Mouse (Mus musculus): Measurements from ENCODE around the gene Raet1e. TPM values are rescaled to one million over a fixed set of nuclear protein-coding genes. Genes with fewer than 3 reads are reported as not detected.
"Not testable (repeated sequence)": the region's sequence is repeated elsewhere in the genome, so short reads cannot be mapped to it uniquely, and the experiment has no call there.

Raet1e gene
- total RNA-seq, 1 experiment, result 13.9 TPM

- H3K4me3 ChIP-seq (ENCODE audit: insufficient read depth in 1 of 2, low read depth in 1 of 2, low read length in 2 of 2, poor library complexity in 1 of 2, severe bottlenecking in 1 of 2); H3K9ac ChIP-seq (ENCODE audit: insufficient read depth, low read depth, low read length, poor library complexity, severe bottlenecking); in situ Hi-C loops (cut with MboI; ENCODE audit: low sequenced_read_pairs in 2 of 2, unreplicated experiment in 2 of 2); H3K4me1 ChIP-seq (ENCODE audit: control insufficient read depth in 2 of 2, insufficient read depth in 2 of 2, low read length in 2 of 2, poor library complexity in 1 of 2); H3K36me3 ChIP-seq (ENCODE audit: control insufficient read depth, insufficient read depth, low read length, poor library complexity, severe bottlenecking); H3K9me3 ChIP-seq (ENCODE audit: control insufficient read depth, insufficient read depth, low read depth, low read length); H3K27ac ChIP-seq (ENCODE audit: insufficient read depth, low read depth, low read length, poor library complexity, severe bottlenecking): not testable (repeated sequence)
- peak; percentile 87 for DNase-seq (ENCODE audit: low read depth, low spot score)
- TF ChIP-seq ZC3H11A (IDR thresholded peaks at IDR 0.05; ENCODE audit: borderline replicate concordance, low read depth, low read length), result peak; percentile 56; the same call in 1 of the 2 replicates
Measured at GRCm38 (mm10) chr10:22212012-22212696, 53.8 kb downstream of the Raet1e start.

DNA sequence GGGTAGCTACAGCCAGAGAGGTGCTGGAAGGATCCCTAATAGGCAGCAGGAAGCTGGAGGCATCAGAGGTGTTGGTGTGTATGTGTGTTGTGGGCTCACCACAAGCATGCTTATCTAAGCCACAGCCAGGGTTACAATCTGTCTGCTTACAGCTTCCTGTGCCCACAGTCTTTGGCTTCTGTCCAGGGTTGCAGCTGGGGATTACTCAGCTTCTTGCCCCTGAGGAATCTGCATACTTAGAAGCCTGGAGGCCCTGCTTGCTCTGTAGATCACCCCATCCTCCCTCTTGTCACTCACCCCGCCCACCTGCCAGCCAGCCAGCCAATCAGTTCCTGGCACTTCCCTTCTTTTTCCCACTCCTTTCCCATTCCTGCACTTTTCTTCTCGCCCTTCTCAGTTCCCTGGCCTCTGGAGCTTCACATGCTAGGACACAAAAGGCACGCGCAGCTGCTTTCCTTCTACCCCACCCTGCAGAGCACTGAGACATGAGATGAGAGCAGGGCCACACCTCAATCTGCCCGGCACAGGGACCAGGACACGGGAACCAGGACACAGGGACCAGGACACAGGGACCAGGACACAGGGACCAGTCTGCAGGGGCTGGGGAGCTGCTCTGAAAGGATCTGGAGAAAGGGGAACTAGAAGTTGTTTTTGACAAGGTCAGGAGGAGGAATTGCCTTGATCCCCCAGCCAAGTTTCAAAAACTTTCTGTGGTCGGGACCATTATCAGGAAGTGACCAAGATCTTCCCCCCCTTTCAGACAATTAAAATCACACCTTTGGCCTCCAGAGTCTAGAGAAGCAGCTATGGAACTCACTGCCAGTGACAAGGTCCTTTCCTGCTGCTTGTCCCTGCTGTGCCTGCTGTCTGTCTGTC, 65.3 kb downstream of the Raet1e start:
- H3K36me3 ChIP-seq (ENCODE audit: control insufficient read depth, insufficient read depth, low read length, poor library complexity, severe bottlenecking); DNase-seq (ENCODE audit: low read depth, low spot score); H3K4me1 ChIP-seq (ENCODE audit: control insufficient read depth in 2 of 2, insufficient read depth in 2 of 2, low read length in 2 of 2, poor library complexity in 1 of 2); H3K9ac ChIP-seq (ENCODE audit: insufficient read depth, low read depth, low read length, poor library complexity, severe bottlenecking); in situ Hi-C loops (cut with MboI; ENCODE audit: low sequenced_read_pairs in 2 of 2, unreplicated experiment in 2 of 2); H3K9me3 ChIP-seq (ENCODE audit: control insufficient read depth, insufficient read depth, low read depth, low read length); H3K4me3 ChIP-seq (ENCODE audit: insufficient read depth in 1 of 2, low read depth in 1 of 2, low read length in 2 of 2, poor library complexity in 1 of 2, severe bottlenecking in 1 of 2); H3K27ac ChIP-seq (ENCODE audit: insufficient read depth, low read depth, low read length, poor library complexity, severe bottlenecking): not testable (repeated sequence)

DNA sequence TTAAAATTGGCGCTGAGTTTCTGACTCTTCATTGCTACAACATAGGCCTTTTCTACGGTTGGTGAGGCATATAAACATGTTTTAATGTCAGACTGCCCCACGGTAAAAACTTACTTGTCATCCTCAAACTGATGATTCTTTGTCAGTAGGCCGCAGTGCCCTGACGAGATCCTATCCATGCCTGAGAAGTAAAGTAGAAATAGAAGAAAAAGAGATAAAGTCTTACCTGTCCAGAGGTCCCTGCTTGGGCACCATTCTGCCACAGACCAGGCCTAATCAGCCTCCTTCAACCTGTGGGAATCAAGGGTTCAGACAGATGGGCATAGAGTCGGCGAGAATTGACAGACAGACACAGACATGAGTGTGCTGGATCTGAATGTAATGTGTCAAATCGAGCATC, 106.7 kb downstream of the Raet1e start:
- H3K4me1 ChIP-seq (ENCODE audit: control insufficient read depth in 2 of 2, insufficient read depth in 2 of 2, low read length in 2 of 2, poor library complexity in 1 of 2), result no peaks in the 10 kb centered on the region
- H3K36me3 ChIP-seq (ENCODE audit: control insufficient read depth, insufficient read depth, low read length, poor library complexity, severe bottlenecking), result no peaks in the 10 kb centered on the region
- H3K27ac ChIP-seq (ENCODE audit: insufficient read depth, low read depth, low read length, poor library complexity, severe bottlenecking), result no peak overlapping the region
- no peak overlapping the region for H3K9ac ChIP-seq (ENCODE audit: insufficient read depth, low read depth, low read length, poor library complexity, severe bottlenecking)
- in situ Hi-C loops (cut with MboI; ENCODE audit: low sequenced_read_pairs in 2 of 2, unreplicated experiment in 2 of 2), result loop anchor here in 1 of 2 experiments (10.0 to 25.0 kb wide), 2 partner anchors 190 to 228 kb away; no protein-coding TSS in a partner anchor
- TF ChIP-seq MAFK (IDR thresholded peaks at IDR 0.05; ENCODE audit: insufficient read depth, low read depth, low read length) (no peak), CHD2 (IDR thresholded peaks at IDR 0.05; ENCODE audit: low read depth, low read length) (no peak), HCFC1 (IDR thresholded peaks at IDR 0.05; ENCODE audit: borderline replicate concordance, insufficient read depth, low read length) (no peak), ZNF384 (IDR thresholded peaks at IDR 0.05; ENCODE audit: low read depth, low read length) (no peak), ZC3H11A (IDR thresholded peaks at IDR 0.05; ENCODE audit: borderline replicate concordance, low read depth, low read length) (no peak)
- no peak for DNase-seq (ENCODE audit: low read depth, low spot score)
- no peaks in the 10 kb centered on the region for H3K9me3 ChIP-seq (ENCODE audit: control insufficient read depth, insufficient read depth, low read depth, low read length)
- no peak overlapping the region for H3K4me3 ChIP-seq (ENCODE audit: insufficient read depth in 1 of 2, low read depth in 1 of 2, low read length in 2 of 2, poor library complexity in 1 of 2, severe bottlenecking in 1 of 2)

DNA sequence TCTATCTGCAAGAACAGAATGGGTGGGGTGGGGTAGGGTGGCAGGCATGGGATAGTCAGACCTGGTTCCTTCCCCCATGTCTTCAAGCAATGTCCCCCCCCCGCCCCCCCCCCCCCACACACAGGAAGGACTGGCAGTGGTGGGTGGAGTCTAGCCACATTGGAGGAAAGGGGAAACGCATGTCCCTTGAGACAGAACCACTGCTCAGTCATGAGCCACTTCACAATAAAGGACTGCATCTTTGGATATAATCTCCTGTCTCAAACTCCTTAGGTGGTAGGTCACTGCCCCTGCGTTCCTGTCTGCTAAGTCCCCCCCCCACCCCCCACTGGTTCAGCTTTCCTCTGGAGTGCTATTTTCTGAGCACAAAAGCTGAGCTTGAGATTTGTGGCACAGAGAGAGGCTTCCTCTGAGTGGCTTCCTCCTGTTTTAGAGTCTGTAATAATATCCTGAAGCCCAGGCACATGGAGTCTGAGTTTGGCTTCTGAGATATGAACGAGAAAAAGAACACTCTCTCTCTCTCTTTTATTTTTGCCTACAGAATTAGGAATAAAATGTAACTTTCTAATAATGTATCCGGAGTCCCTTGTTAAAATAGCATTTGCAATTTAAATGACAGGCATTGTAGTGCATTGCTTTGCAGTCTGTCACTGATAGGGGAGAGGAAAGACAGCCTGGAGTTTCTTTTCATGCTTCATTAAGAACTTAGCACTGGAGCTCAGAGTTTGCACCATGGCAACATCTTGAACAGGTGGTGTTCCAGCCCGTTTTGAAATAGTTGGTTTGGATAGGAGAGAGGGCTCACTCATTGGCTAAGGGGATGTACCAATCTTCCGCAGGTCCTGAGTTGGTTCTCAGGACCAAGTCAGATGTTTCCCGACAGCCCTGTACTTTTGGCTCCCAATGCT, 112.8 kb downstream of the Raet1e start:
- not testable (repeated sequence) for H3K9me3 ChIP-seq (ENCODE audit: control insufficient read depth, insufficient read depth, low read depth, low read length); H3K4me1 ChIP-seq (ENCODE audit: control insufficient read depth in 2 of 2, insufficient read depth in 2 of 2, low read length in 2 of 2, poor library complexity in 1 of 2); DNase-seq (ENCODE audit: low read depth, low spot score); H3K27ac ChIP-seq (ENCODE audit: insufficient read depth, low read depth, low read length, poor library complexity, severe bottlenecking); H3K9ac ChIP-seq (ENCODE audit: insufficient read depth, low read depth, low read length, poor library complexity, severe bottlenecking); H3K36me3 ChIP-seq (ENCODE audit: control insufficient read depth, insufficient read depth, low read length, poor library complexity, severe bottlenecking); H3K4me3 ChIP-seq (ENCODE audit: insufficient read depth in 1 of 2, low read depth in 1 of 2, low read length in 2 of 2, poor library complexity in 1 of 2, severe bottlenecking in 1 of 2)
- in situ Hi-C loops (cut with MboI; ENCODE audit: low sequenced_read_pairs in 2 of 2, unreplicated experiment in 2 of 2), result loop anchor here (10.0 to 25.0 kb wide), 2 partner anchors 106 to 234 kb away; no protein-coding TSS in a partner anchor

- not testable (repeated sequence) for H3K36me3 ChIP-seq (ENCODE audit: control insufficient read depth, insufficient read depth, low read length, poor library complexity, severe bottlenecking); DNase-seq (ENCODE audit: low read depth, low spot score); H3K27ac ChIP-seq (ENCODE audit: insufficient read depth, low read depth, low read length, poor library complexity, severe bottlenecking); H3K9me3 ChIP-seq (ENCODE audit: control insufficient read depth, insufficient read depth, low read depth, low read length); H3K9ac ChIP-seq (ENCODE audit: insufficient read depth, low read depth, low read length, poor library complexity, severe bottlenecking); H3K4me1 ChIP-seq (ENCODE audit: control insufficient read depth in 2 of 2, insufficient read depth in 2 of 2, low read length in 2 of 2, poor library complexity in 1 of 2)
- H3K4me3 ChIP-seq (ENCODE audit: insufficient read depth in 1 of 2, low read depth in 1 of 2, low read length in 2 of 2, poor library complexity in 1 of 2, severe bottlenecking in 1 of 2), result peak overlapping the region; percentile 24 to 47
- in situ Hi-C loops (cut with MboI; ENCODE audit: low sequenced_read_pairs in 2 of 2, unreplicated experiment in 2 of 2), result loop anchor here (10.0 to 25.0 kb wide), 2 partner anchors 108 to 236 kb away; no protein-coding TSS in a partner anchor
Measured at GRCm38 (mm10) chr10:22272914-22273683, 114.7 kb downstream of the Raet1e start.
